Mouse (Mus musculus) G1E (cell line): Measurements from ENCODE around the gene Spg21.

ENCODE experiments used
- CTCF ChIP-seq: IDR thresholded peaks from 2 replicates; pipeline ENCODE4 v1.5.1; 2012; ENCODE audit warnings: low read depth, low read length, inconsistent platforms, mixed read lengths
- GATA1 ChIP-seq: IDR thresholded peaks from 2 replicates; pipeline ENCODE4 v1.6.1; 2012; ENCODE audit warnings: borderline replicate concordance, low read length, inconsistent platforms, mixed read lengths

DNA sequence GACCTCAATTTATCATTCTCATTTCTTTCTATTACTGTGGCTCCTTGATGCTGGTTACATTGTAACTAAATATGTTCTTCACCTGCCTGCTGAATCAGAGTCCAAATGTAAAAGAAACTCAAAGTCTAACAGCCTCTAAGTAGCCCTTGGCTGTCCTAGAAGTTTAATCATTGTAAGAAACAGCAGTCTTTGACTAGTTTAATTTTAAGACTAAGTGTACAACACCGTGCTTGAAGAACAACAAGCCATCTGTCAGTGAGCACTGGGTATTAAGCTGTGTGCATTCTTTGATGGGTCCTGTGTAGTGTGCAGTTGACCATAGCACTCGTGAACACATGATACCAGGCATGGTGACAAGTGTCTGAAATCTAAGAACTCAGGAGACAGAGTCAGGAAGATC, 33.2 kb upstream of the Spg21 start:
- TF ChIP-seq CTCF (no peak), GATA1 (no peak)
